Mouse (Mus musculus) heart, adult 11 months (tissue): Measurements from ENCODE around the gene Epp13.
"Not testable (repeated sequence)": the region's sequence is repeated elsewhere in the genome, so short reads cannot be mapped to it uniquely, and the experiment has no call there.

Experiments
- DNase-seq: peaks from one replicate; pipeline ENCODE4 v3.0.0; 2022

Epp13 gene

GRCm38 (mm10) chr7:6252410-6252809 is at the start of gene Epp13:
Gene Epp13 (plus strand): TSS chr7:6252710.
- DNase-seq, result no peak

GRCm38 (mm10) chr7:6204200-6204599 is 48.3 kb upstream of the Epp13 start:
- peak; percentile 70 for DNase-seq

- no peak for DNase-seq
These were observed 39.4 kb upstream of the Epp13 start for GRCm38 (mm10) chr7:6213144-6213543.

GRCm38 (mm10) chr7:6214691-6215090 is 37.8 kb upstream of the Epp13 start:
- DNase-seq, result not testable (repeated sequence)

- DNase-seq, result no peak
These were observed 32.4 kb upstream of the Epp13 start for GRCm38 (mm10) chr7:6220147-6220546.

GRCm38 (mm10) chr7:6221978-6222377 is 30.5 kb upstream of the Epp13 start, which contains the start of gene Zscan5b:
Gene Zscan5b (plus strand): TSS chr7:6222278.
- no peak for DNase-seq

- DNase-seq, result not testable (repeated sequence)
These were observed 24.0 kb upstream of the Epp13 start for GRCm38 (mm10) chr7:6228491-6228890.

GRCm38 (mm10) chr7:6239787-6240186 is 12.7 kb upstream of the Epp13 start:
- DNase-seq, result no peak

GRCm38 (mm10) chr7:6240841-6241425 is 11.6 kb upstream of the Epp13 start:
- DNase-seq, result not testable (repeated sequence)

GRCm38 (mm10) chr7:6244361-6245292 is 7.9 kb upstream of the Epp13 start:
- no peak for DNase-seq

- no peak for DNase-seq
These were observed 1.9 kb downstream of the Epp13 start for GRCm38 (mm10) chr7:6254451-6254850.

- no peak for DNase-seq
These were observed 4.9 kb downstream of the Epp13 start for GRCm38 (mm10) chr7:6257386-6257785.

GRCm38 (mm10) chr7:6258232-6259220 is 6.0 kb downstream of the Epp13 start:
- DNase-seq, result no peak

GRCm38 (mm10) chr7:6260004-6260403 is 7.5 kb downstream of the Epp13 start:
- DNase-seq, result not testable (repeated sequence)

GRCm38 (mm10) chr7:6262120-6262519 is 9.6 kb downstream of the Epp13 start:
- DNase-seq, result no peak

- no peak for DNase-seq
These were observed 10.5 kb downstream of the Epp13 start for GRCm38 (mm10) chr7:6262984-6263383.

GRCm38 (mm10) chr7:6265695-6266094 is 13.2 kb downstream of the Epp13 start:
- no peak for DNase-seq

GRCm38 (mm10) chr7:6277906-6278305 is 25.4 kb downstream of the Epp13 start:
- no peak for DNase-seq

- DNase-seq, result peak; percentile 93
These were observed 30.2 kb downstream of the Epp13 start for GRCm38 (mm10) chr7:6282749-6283148.

- peak; percentile 97 for DNase-seq
These were observed 31.1 kb downstream of the Epp13 start for GRCm38 (mm10) chr7:6283451-6284075.

- no peak for DNase-seq
These were observed 32.0 kb downstream of the Epp13 start for GRCm38 (mm10) chr7:6284442-6285012.

GRCm38 (mm10) chr7:6285366-6285765 is 32.9 kb downstream of the Epp13 start:
- DNase-seq, result no peak
